Mouse (Mus musculus) heart, postnatal 0 days (tissue): Measurements from ENCODE around the gene Atp5k.

ENCODE experiments used
- CTCF ChIP-seq: IDR thresholded peaks from 2 replicates; pipeline ENCODE4 v1.5.1; 2016; ENCODE audit warnings: antibody characterized with exemption, control low read depth, low read depth
- EP300 ChIP-seq: IDR thresholded peaks from 2 replicates; pipeline ENCODE4 v1.6.1; 2016; ENCODE audit warnings: antibody characterized with exemption, low read depth

DNA sequence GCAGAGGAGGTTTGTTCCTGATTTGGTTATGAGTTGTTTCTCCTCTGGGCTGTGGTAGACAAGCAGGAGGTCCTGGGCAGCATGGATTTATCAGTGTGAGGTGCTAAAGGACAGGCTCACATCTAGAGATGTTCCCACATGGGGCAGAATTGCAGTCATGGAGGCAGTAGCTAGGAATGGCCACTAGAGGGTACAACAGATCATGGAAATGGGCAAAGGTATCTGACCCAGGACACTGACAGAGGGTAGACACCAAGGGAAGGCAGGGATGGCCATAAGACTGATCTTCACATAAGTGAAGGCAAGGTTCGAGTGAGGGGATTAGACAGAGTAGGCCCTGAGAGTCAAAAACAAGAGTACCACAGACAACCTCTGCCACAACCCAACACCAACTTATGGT lies 7.1 kb downstream of the Atp5k start:
- TF ChIP-seq EP300 (no peak), CTCF (peak; percentile 90)
